Mouse (Mus musculus) spleen, adult 2 months (tissue): ENCODE measurements around the gene Calcoco2. TPM values are rescaled to one million over a fixed set of nuclear protein-coding genes. Genes with fewer than 3 reads are reported as not detected.
A peak's percentile ranks its signal among the peaks of the same experiment; 100 is the strongest.

Experiments
- DNase-seq, 2 experiments: peaks; one replicate each; pipeline versions ENCODE4 v3.0.0 to v3.0.0-alpha.2; 2012 to 2021; ENCODE audit warnings: low spot score in 2 of 2, low read depth in 1 of 2
- H3K27ac ChIP-seq: fragments of 200-500 bp; 2 replicates; pipeline ENCODE4 v1.5.1; 2012; ENCODE audit warnings: low read length, inconsistent platforms; ENCODE audit not compliant: insufficient read depth
- H3K27me3 ChIP-seq: fragments of 200-500 bp; 2 replicates; pipeline ENCODE4 v1.6.1; 2012; ENCODE audit warnings: mild to moderate bottlenecking, moderate library complexity, low read length, inconsistent platforms; ENCODE audit not compliant: control insufficient read depth, insufficient read depth
- H3K36me3 ChIP-seq: fragments of 200-500 bp; 2 replicates; pipeline ENCODE4 v1.6.1; 2012; ENCODE audit warnings: mild to moderate bottlenecking, low read length, inconsistent platforms; ENCODE audit not compliant: control insufficient read depth, insufficient read depth
- H3K4me1 ChIP-seq: fragments of 200-500 bp; 2 replicates; pipeline ENCODE4 v1.6.1; 2011; ENCODE audit warnings: inconsistent platforms; ENCODE audit not compliant: control insufficient read depth, insufficient read depth, insufficient read length
- H3K4me3 ChIP-seq: fragments of 200-500 bp; 2 replicates; pipeline ENCODE4 v1.5.1; 2011; ENCODE audit warnings: mild to moderate bottlenecking, inconsistent platforms; ENCODE audit not compliant: insufficient read depth, insufficient read length; ENCODE audit errors: extremely low read depth
- CTCF ChIP-seq: fragments of 200-500 bp; IDR thresholded peaks from 2 replicates; pipeline ENCODE4 v1.5.1; 2011; ENCODE audit warnings: mild to moderate bottlenecking, inconsistent platforms; ENCODE audit not compliant: insufficient read depth, insufficient read length, insufficient replicate concordance; ENCODE audit errors: extremely low read depth
- POLR2A ChIP-seq: fragments of 200-500 bp; IDR thresholded peaks from 2 replicates; pipeline ENCODE4 v1.6.1; 2011; ENCODE audit warnings: low read depth, low read length, inconsistent platforms
- WGBS: fragments of 180-500 bp; shearing (Covaris S2); methylation state at CpG from one replicate; pipeline ENCODE4 v1.1.7; 2018; 5-methylcytosine and 5-hydroxymethylcytosine counted together
- polyA plus RNA-seq: library from polyadenylated mRNA; depleted of rRNA; stranded (reverse); fragments of >200 nt; gene quantifications from 2 replicates; pipeline ENCODE4 v1.2.3, GENCODE M21; 2012

The Calcoco2 gene
- polyA plus RNA-seq, 1 experiment: not detected

GRCm38 (mm10) chr11:96073295-96073993 is 38.3 kb downstream of the Calcoco2 start:
- Histone ChIP-seq H3K27me3 (no peaks in the 10 kb centered on the region), H3K4me3 (no peak overlapping the region), H3K4me1 (peaks cover 4% of the 10 kb centered on the region; the same call in 1 of the 2 replicates), H3K36me3 (peaks cover 6% of the 10 kb centered on the region; the same call in 1 of the 2 replicates), H3K27ac (no peak overlapping the region)
- DNase-seq: no peak
- 82% methylated on average over 9 of the region's 9 CpGs for WGBS
- TF ChIP-seq POLR2A (no peak), CTCF (no peak)

DNA sequence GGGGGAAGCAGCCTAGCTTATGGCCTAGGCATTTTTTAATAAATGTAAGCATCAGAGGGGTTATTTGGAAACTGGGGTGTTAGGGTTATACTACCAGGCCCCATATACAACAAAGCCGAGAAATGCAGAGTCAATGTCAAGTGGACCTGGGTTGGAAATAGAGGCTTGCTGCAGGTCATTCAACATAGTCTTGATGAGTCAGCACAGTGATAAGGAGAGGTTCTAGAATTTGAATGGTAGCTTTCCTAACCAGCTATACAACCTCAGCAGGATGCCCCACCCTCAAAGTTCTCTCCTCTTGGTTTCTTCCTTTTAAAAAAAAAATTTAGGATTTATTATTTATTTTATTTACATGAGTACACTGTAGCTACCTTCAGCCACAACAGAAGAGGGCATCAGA is 40.8 kb downstream of the Calcoco2 start:
- WGBS: 86% methylated on average over 1 of the region's 1 CpGs
- no peak for DNase-seq

GRCm38 (mm10) chr11:96070353-96070752 is 41.4 kb downstream of the Calcoco2 start:
- Histone ChIP-seq H3K27me3 (no peaks in the 10 kb centered on the region), H3K36me3 (peaks cover 6% of the 10 kb centered on the region; the same call in 1 of the 2 replicates), H3K4me3 (no peak overlapping the region), H3K27ac (no peak overlapping the region), H3K4me1 (peaks cover 4% of the 10 kb centered on the region; the same call in 1 of the 2 replicates)
- no peak for TF ChIP-seq CTCF
- no peak for TF ChIP-seq POLR2A
- no peak for DNase-seq
- 95% methylated on average over 7 of the region's 7 CpGs for WGBS

More for the DNA sequence above, 40.8 kb downstream of the Calcoco2 start:
- Histone ChIP-seq H3K36me3 (peaks cover 6% of the 10 kb centered on the region; the same call in 1 of the 2 replicates), H3K4me3 (no peak overlapping the region), H3K4me1 (peaks cover 4% of the 10 kb centered on the region; the same call in 1 of the 2 replicates), H3K27ac (no peak overlapping the region), H3K27me3 (no peaks in the 10 kb centered on the region)
- no peak for TF ChIP-seq CTCF

GRCm38 (mm10) chr11:96068231-96068630 is 43.5 kb downstream of the Calcoco2 start:
- H3K4me1 ChIP-seq: no peaks in the 10 kb centered on the region
- H3K36me3 ChIP-seq: peaks cover 4% of the 10 kb centered on the region; the same call in 1 of the 2 replicates
- H3K27ac ChIP-seq: no peak overlapping the region
- TF ChIP-seq POLR2A: no peak
- no peak for TF ChIP-seq CTCF
- H3K4me3 ChIP-seq: no peak overlapping the region
- WGBS: 87% methylated on average over 5 of the region's 5 CpGs
- H3K27me3 ChIP-seq: no peaks in the 10 kb centered on the region
- DNase-seq: no peak

DNA sequence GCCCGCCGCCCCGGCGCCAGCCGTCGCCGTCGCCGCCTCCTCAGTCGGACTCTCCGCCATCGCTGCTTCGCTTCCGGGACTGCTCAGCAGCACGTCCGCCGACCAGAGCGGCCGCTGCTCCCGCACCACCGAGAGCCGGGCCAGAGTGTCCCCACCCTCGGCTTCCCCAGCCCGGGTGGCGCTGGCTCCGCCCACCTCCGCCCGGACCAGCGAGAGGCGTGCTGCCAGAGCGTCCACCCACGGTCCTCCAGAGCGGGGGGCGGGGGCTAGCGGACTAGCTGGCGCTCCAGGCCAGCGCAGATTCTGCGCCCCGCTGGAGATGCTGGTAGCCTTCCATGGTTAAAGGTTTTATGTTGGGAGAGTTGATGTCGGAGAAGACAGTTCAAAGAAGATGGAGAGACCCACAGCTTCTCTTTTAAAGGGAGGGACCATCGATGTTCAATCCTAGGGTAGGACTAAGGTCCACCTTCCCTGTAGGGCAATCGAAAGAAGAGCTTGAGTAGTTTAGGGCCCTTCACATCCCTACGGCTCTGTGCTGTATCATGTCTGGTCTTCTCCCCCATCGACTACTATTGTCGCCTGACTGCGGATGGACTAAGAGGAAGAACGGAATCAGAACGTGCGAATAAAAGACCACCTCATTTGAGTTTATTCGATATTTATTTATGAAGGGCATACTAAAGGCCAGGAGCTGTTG is 46.4 kb downstream of the Calcoco2 start, which contains the start of gene Ube2z:
Gene Ube2z, minus strand, starts transcription at position 174 of the 697 bp plus-strand sequence.
- Histone ChIP-seq H3K27ac (peak within 1 kb of the TSS; percentile 88), H3K36me3 (peaks cover 7% of the 10 kb centered on the region), H3K4me3 (peak within 1 kb of the TSS; percentile 85), H3K27me3 (no peaks in the 10 kb centered on the region), H3K4me1 (no peaks in the 10 kb centered on the region)
- peak; percentile 88 for TF ChIP-seq POLR2A
- peak; percentile 5; the same call in 1 of the 2 replicates for TF ChIP-seq CTCF
- 7% methylated on average over 50 of the region's 50 CpGs for WGBS
- DNase-seq: peak; percentile 85 to 96

GRCm38 (mm10) chr11:96064521-96065214 is 47.1 kb downstream of the Calcoco2 start:
- peak; percentile 8 to 47 for DNase-seq

GRCm38 (mm10) chr11:96058309-96058708 is 53.5 kb downstream of the Calcoco2 start:
- Histone ChIP-seq H3K27ac (no peak overlapping the region), H3K4me3 (no peak overlapping the region), H3K27me3 (no peaks in the 10 kb centered on the region), H3K4me1 (no peaks in the 10 kb centered on the region), H3K36me3 (peaks cover 32% of the 10 kb centered on the region)
- WGBS: 82% methylated on average over 4 of the region's 4 CpGs
- DNase-seq: no peak
- TF ChIP-seq CTCF (no peak), POLR2A (no peak)

More at GRCm38 (mm10) chr11:96064521-96065214, 47.1 kb downstream of the Calcoco2 start:
- Histone ChIP-seq H3K36me3 (peaks cover 7% of the 10 kb centered on the region), H3K27ac (peak overlapping the region; percentile 88), H3K27me3 (no peaks in the 10 kb centered on the region), H3K4me3 (peak overlapping the region; percentile 85), H3K4me1 (no peaks in the 10 kb centered on the region)
- no peak for TF ChIP-seq POLR2A
- no peak for TF ChIP-seq CTCF
- WGBS: under 1% methylated on average over 62 of the region's 64 CpGs
